Mouse (Mus musculus) midbrain, embryonic 14.5 days (tissue): ENCODE measurements around the gene Tatdn3. TPM values are rescaled to one million over a fixed set of nuclear protein-coding genes. Genes with fewer than 3 reads are reported as not detected.

Experiments
- polyA plus RNA-seq: library from polyadenylated mRNA; unstranded; fragments of >200 nt; fragmentation: Nextera tagmentation; extraction: Ambion mirVana; gene quantifications from 2 replicates; pipeline ENCODE4 v1.2.1, GENCODE M21; 2014

Tatdn3 gene
- polyA plus RNA-seq, 1 experiment from 2014 or later = 16.0 TPM

Other genes starting within 250 kb of the Tatdn3 start
- gene Rps6kc1, start 151.2 kb downstream of the Tatdn3 start, polyA plus RNA-seq = 29.8 and 31.0 TPM in 2 replicates
- gene Angel2, start 137.8 kb downstream of the Tatdn3 start, polyA plus RNA-seq = 49.3 and 60.1 TPM in 2 replicates
- 82.8 and 102 TPM in 2 replicates for gene Vash2, start 83.6 kb downstream of the Tatdn3 start, polyA plus RNA-seq
- gene Flvcr1, start 36.8 kb downstream of the Tatdn3 start, polyA plus RNA-seq = 10.0 and 12.1 TPM in 2 replicates
- not detected in 2 replicates for gene Spata45, start 26.3 kb downstream of the Tatdn3 start, polyA plus RNA-seq
- gene Nsl1, start 80 bp upstream of the Tatdn3 start, polyA plus RNA-seq = 2.7 and 4.9 TPM in 2 replicates
- gene Batf3, start 34.9 kb upstream of the Tatdn3 start, polyA plus RNA-seq = 0.47 and 0.61 TPM in 2 replicates
- gene Fam71a, start 101.9 kb upstream of the Tatdn3 start, polyA plus RNA-seq = not detected in 2 replicates
- 0.70 and 1.8 TPM in 2 replicates for gene Atf3, start 155.1 kb upstream of the Tatdn3 start, polyA plus RNA-seq